16 mouse cellular contexts compared by ENCODE assay signal in genomic region chr3:116891436-116892205, GRCm38 (mm10). TPM values are rescaled to one million over a fixed set of nuclear protein-coding genes. Genes with fewer than 3 reads are reported as not detected.
DNase-seq lines count a peak whose midpoint lies in the region; ATAC-seq and TF ChIP-seq lines count a peak whose summit lies in the region.
"Had no signal": no experiment of that assay in that cellular context is flagged by ENCODE, and none has a peak within 500 bp of the region (broad histone marks: within the 10 kb centered on the region; RNA-seq: fewer than 3 reads in every experiment).

No protein-coding gene starts in this region.

- no peak for TF ChIP-seq CTCF in kidney, adult 2 months (conservative IDR thresholded peaks at IDR 0.05; ENCODE audit: insufficient read depth, insufficient read length, low read depth, low read length)

- no peaks in the 10 kb centered on the region; the same call in 1 of the 2 replicates for H3K36me3 ChIP-seq in kidney, adult 2 months (ENCODE audit: control insufficient read depth, insufficient read depth, low read length)
- H3K36me3 ChIP-seq in kidney, embryonic 16.5 days (ENCODE audit: insufficient read depth, low read length) = no peaks in the 10 kb centered on the region
- no peaks in the 10 kb centered on the region for H3K36me3 ChIP-seq in hindbrain, embryonic 15.5 days
- no peaks in the 10 kb centered on the region for H3K36me3 ChIP-seq in midbrain, embryonic 11.5 days (ENCODE audit: control insufficient read depth, insufficient read depth, low read length)
- H3K36me3 ChIP-seq: embryonic facial prominence, embryonic 13.5 days; heart, embryonic 15.5 days; limb, embryonic 12.5 days; neural tube, embryonic 15.5 days had no signal

- no peaks in the 10 kb centered on the region for H3K9me3 ChIP-seq in kidney, embryonic 16.5 days (ENCODE audit: low read length)
- H3K9me3 ChIP-seq in hindbrain, embryonic 15.5 days = no peaks in the 10 kb centered on the region
- no peaks in the 10 kb centered on the region for H3K9me3 ChIP-seq in midbrain, embryonic 11.5 days (ENCODE audit: control insufficient read depth, low read length)
- H3K9me3 ChIP-seq: embryonic facial prominence, embryonic 13.5 days; G1E; heart, embryonic 15.5 days; limb, embryonic 12.5 days; neural tube, embryonic 15.5 days had no signal

- no peak overlapping the region for H3K4me3 ChIP-seq in kidney, adult 2 months (ENCODE audit: insufficient read depth, low read depth, low read length)
- no peak overlapping the region for H3K4me3 ChIP-seq in kidney, embryonic 16.5 days (ENCODE audit: low read length)
- H3K4me3 ChIP-seq in hindbrain, embryonic 15.5 days = no peak overlapping the region
- no peak overlapping the region for H3K4me3 ChIP-seq in midbrain, embryonic 11.5 days (ENCODE audit: low read depth, low read length)
- H3K4me3 ChIP-seq: embryonic facial prominence, embryonic 13.5 days; heart, embryonic 15.5 days; limb, embryonic 12.5 days; neural tube, embryonic 15.5 days had no signal

- no peak for ATAC-seq in kidney, embryonic 16.5 days (ENCODE audit: low FRiP score, low TSS enrichment)
- peak; percentile 48 for ATAC-seq in hindbrain, embryonic 15.5 days (ENCODE audit: low FRiP score, low read depth)
- peak; percentile 74 for ATAC-seq in midbrain, embryonic 11.5 days (ENCODE audit: low FRiP score)
- no peak for ATAC-seq in cerebellum, adult (ENCODE audit: insufficient number of reproducible peaks, low FRiP score, low TSS enrichment)

- no peak overlapping the region for H3K4me2 ChIP-seq in kidney, embryonic 16.5 days (replicated peaks; ENCODE audit: low read depth, low read length)
- H3K4me2 ChIP-seq in hindbrain, embryonic 15.5 days = peak overlapping the region; percentile 9; the same call in 1 of the 2 replicates
- no peak overlapping the region for H3K4me2 ChIP-seq in midbrain, embryonic 11.5 days
- H3K4me2 ChIP-seq: embryonic facial prominence, embryonic 13.5 days; heart, embryonic 15.5 days; limb, embryonic 12.5 days; neural tube, embryonic 15.5 days had no signal

- no peak for TF ChIP-seq POLR2A in kidney, adult 2 months (IDR thresholded peaks at IDR 0.05; ENCODE audit: low read depth, low read length)

- H3K4me1 ChIP-seq in kidney, adult 2 months (ENCODE audit: control insufficient read depth, insufficient read depth, low read length) = peaks cover 5% of the 10 kb centered on the region; the same call in 1 of the 2 replicates
- no peaks in the 10 kb centered on the region for H3K4me1 ChIP-seq in kidney, embryonic 16.5 days (ENCODE audit: insufficient read depth, low read length)
- no peaks in the 10 kb centered on the region for H3K4me1 ChIP-seq in hindbrain, embryonic 15.5 days (replicated peaks)
- no peaks in the 10 kb centered on the region for H3K4me1 ChIP-seq in midbrain, embryonic 11.5 days (ENCODE audit: control insufficient read depth, insufficient read depth, low read length)
- H3K4me1 ChIP-seq: embryonic facial prominence, embryonic 13.5 days; heart, embryonic 15.5 days; limb, embryonic 12.5 days; neural tube, embryonic 15.5 days had no signal

- no peaks in the 10 kb centered on the region for H3K27me3 ChIP-seq in kidney, adult 2 months (replicated peaks; ENCODE audit: control insufficient read depth, insufficient read depth, low read length)
- H3K27me3 ChIP-seq in kidney, embryonic 16.5 days (ENCODE audit: insufficient read depth, low read length) = no peaks in the 10 kb centered on the region
- no peaks in the 10 kb centered on the region for H3K27me3 ChIP-seq in hindbrain, embryonic 15.5 days
- H3K27me3 ChIP-seq in midbrain, embryonic 11.5 days (ENCODE audit: control insufficient read depth, insufficient read depth, low read length) = no peaks in the 10 kb centered on the region
- H3K27me3 ChIP-seq: embryonic facial prominence, embryonic 13.5 days; heart, embryonic 15.5 days; limb, embryonic 12.5 days; neural tube, embryonic 15.5 days had no signal

- 79% methylated on average over 17 of the region's 17 CpGs for WGBS in kidney, adult 2 months
- WGBS in kidney, embryonic 16.5 days = 87% methylated on average over 17 of the region's 17 CpGs
- WGBS in hindbrain, embryonic 15.5 days = 62% methylated on average over 17 of the region's 17 CpGs
- WGBS in midbrain, embryonic 11.5 days = 65% methylated on average over 17 of the region's 17 CpGs

- DNase-seq in kidney, adult 2 months = peak; percentile 73
- DNase-seq in midbrain, embryonic 11.5 days (ENCODE audit: low spot score, missing footprints) = no peak
- no peak for DNase-seq in gastrocnemius, adult 8-10 months (ENCODE audit: low spot score in 2 of 2)
- DNase-seq in thymus, postnatal 25 days = no peak
- DNase-seq: adrenal gland, postnatal 10 days; cerebellum, postnatal 14 days; heart, adult 11 months; lung, postnatal 4 days had no signal

- H3K27ac ChIP-seq in kidney, adult 2 months (ENCODE audit: insufficient read depth, low read depth, low read length) = peak overlapping the region; percentile 93
- H3K27ac ChIP-seq in kidney, embryonic 16.5 days (ENCODE audit: low read length) = no peak overlapping the region
- H3K27ac ChIP-seq in hindbrain, embryonic 15.5 days (replicated peaks) = no peak overlapping the region
- no peak overlapping the region for H3K27ac ChIP-seq in midbrain, embryonic 11.5 days (ENCODE audit: low read depth, low read length)
- H3K27ac ChIP-seq: embryonic facial prominence, embryonic 13.5 days; heart, embryonic 15.5 days; limb, embryonic 12.5 days; neural tube, embryonic 15.5 days had no signal

- no peak overlapping the region for H3K9ac ChIP-seq in kidney, embryonic 16.5 days (replicated peaks; ENCODE audit: low read length)
- H3K9ac ChIP-seq in hindbrain, embryonic 15.5 days = no peak overlapping the region
- no peak overlapping the region for H3K9ac ChIP-seq in midbrain, embryonic 11.5 days (ENCODE audit: low read length)
- H3K9ac ChIP-seq: embryonic facial prominence, embryonic 13.5 days; heart, embryonic 15.5 days; limb, embryonic 12.5 days; neural tube, embryonic 15.5 days had no signal

RNA-seq across cellular contexts. Expression of gene Frrs1, which starts 32.4 kb away (rescaled TPM):
- 49.7 and 62.7 TPM in 2 replicates for polyA plus RNA-seq in kidney, adult 2 months (2012; rRNA removed)
- 22.4 and 28.1 TPM in 2 replicates for polyA plus RNA-seq in kidney, embryonic 16.5 days (2015; fragmentation: Nextera tagmentation; extraction: Ambion mirVana)
- polyA plus RNA-seq in hindbrain, embryonic 15.5 days (2015; fragmentation: Nextera tagmentation; extraction: Ambion mirVana) = 5.5 and 6.6 TPM in 2 replicates
- 7.8 and 8.5 TPM in 2 replicates for polyA plus RNA-seq in midbrain, embryonic 11.5 days (2014; fragmentation: Nextera tagmentation; extraction: Ambion mirVana)
- 1 to 10 TPM; 1.9 to 4.5 (median 3.0) TPM for total RNA-seq in gastrocnemius, adult 8-10 months (2022)

Comparison
In these comparisons a context has a peak if more than half of its experiments do, and no peak if none do; other contexts are left out.
1. ATAC-seq: peak in hindbrain, embryonic 15.5 days (single experiment) and midbrain, embryonic 11.5 days (single experiment); none in kidney, embryonic 16.5 days (single experiment) and cerebellum, adult (single experiment).